Mouse (Mus musculus) C2C12 (cell line): ENCODE measurements around the gene Usp35.

Source experiments
- CTCF ChIP-seq: IDR thresholded peaks from one replicate; pipeline ENCODE4 v1.5.1; 2011; ENCODE audit not compliant: control insufficient read depth, insufficient read depth, insufficient read length
- MAX ChIP-seq: IDR thresholded peaks from one replicate; pipeline ENCODE4 v1.6.1; 2011; ENCODE audit warnings: mild to moderate bottlenecking, control low read depth
- MYOD1 ChIP-seq: IDR thresholded peaks from one replicate; pipeline ENCODE4 v1.6.1; 2011; ENCODE audit warnings: low read depth; ENCODE audit not compliant: control insufficient read depth, insufficient read length
- MYOG ChIP-seq: IDR thresholded peaks from one replicate; pipeline ENCODE4 v1.6.1; 2011; ENCODE audit not compliant: control insufficient read depth, insufficient read length; ENCODE audit errors: extremely low read depth
- USF1 ChIP-seq: IDR thresholded peaks from one replicate; pipeline ENCODE4 v1.6.1; 2011; ENCODE audit warnings: low read depth, mild to moderate bottlenecking, control low read depth, moderate library complexity

GRCm38 (mm10) chr7:97380500-97381123, 48.8 kb upstream of the Usp35 start:
- no peak for TF ChIP-seq MYOG
- no peak for TF ChIP-seq CTCF
- TF ChIP-seq USF1 = no peak
- TF ChIP-seq MYOD1 = no peak
- no peak for TF ChIP-seq MAX
